Mouse (Mus musculus) heart, embryonic 10.5 days (tissue): ENCODE measurements around the gene Gsx2. TPM values are rescaled to one million over a fixed set of nuclear protein-coding genes. Genes with fewer than 3 reads are reported as not detected.

Experiments used
- DNase-seq: peaks from one replicate; pipeline ENCODE4 v3.0.0-alpha.2; 2017; ENCODE audit warnings: low spot score
- H3K27ac ChIP-seq: fragments of 300-500 bp; sonication (generic); 2 replicates; pipeline ENCODE4 v1.5.1; 2016; ENCODE audit warnings: mild to moderate bottlenecking
- H3K27me3 ChIP-seq: fragments of 300-500 bp; sonication (generic); 2 replicates; pipeline ENCODE4 v1.6.1; 2016; ENCODE audit warnings: mild to moderate bottlenecking; ENCODE audit not compliant: poor library complexity, insufficient read depth, severe bottlenecking
- H3K36me3 ChIP-seq: fragments of 300-500 bp; sonication (generic); 2 replicates; pipeline ENCODE4 v1.6.1; 2016; ENCODE audit warnings: mild to moderate bottlenecking, moderate library complexity
- H3K4me1 ChIP-seq: fragments of 300-500 bp; sonication (generic); 2 replicates; pipeline ENCODE4 v1.6.1; 2016; ENCODE audit warnings: mild to moderate bottlenecking
- H3K4me3 ChIP-seq: fragments of 300-500 bp; sonication (generic); 2 replicates; pipeline ENCODE4 v1.5.1; 2016; ENCODE audit warnings: mild to moderate bottlenecking, moderate library complexity
- H3K9me3 ChIP-seq: fragments of 300-500 bp; sonication (generic); 2 replicates; pipeline ENCODE4 v1.6.1; 2016; ENCODE audit warnings: mild to moderate bottlenecking, moderate library complexity
- WGBS: fragments of 180-500 bp; shearing (Covaris S2); methylation state at CpG from one replicate; pipeline ENCODE4 v1.1.7; 2016; 5-methylcytosine and 5-hydroxymethylcytosine counted together
- polyA plus RNA-seq: library from polyadenylated mRNA; unstranded; fragments of >200 nt; fragmentation: Nextera tagmentation; extraction: Ambion mirVana; gene quantifications from 2 replicates; pipeline ENCODE4 v1.2.1, GENCODE M21; 2016

Gsx2 gene
- polyA plus RNA-seq, 1 experiment from 2014 or later: not detected

GRCm38 (mm10) chr5:75083591-75084392 is 8.4 kb downstream of the Gsx2 start:
- WGBS: under 1% methylated on average over 27 of the region's 27 CpGs
- Histone ChIP-seq H3K27ac (no peak overlapping the region), H3K36me3 (no peaks in the 10 kb centered on the region), H3K4me3 (peak overlapping the region; percentile 31; the same call in 1 of the 2 replicates), H3K4me1 (peaks cover 14% of the 10 kb centered on the region), H3K9me3 (no peaks in the 10 kb centered on the region), H3K27me3 (peaks cover 99% of the 10 kb centered on the region)
- no peak for DNase-seq

DNA sequence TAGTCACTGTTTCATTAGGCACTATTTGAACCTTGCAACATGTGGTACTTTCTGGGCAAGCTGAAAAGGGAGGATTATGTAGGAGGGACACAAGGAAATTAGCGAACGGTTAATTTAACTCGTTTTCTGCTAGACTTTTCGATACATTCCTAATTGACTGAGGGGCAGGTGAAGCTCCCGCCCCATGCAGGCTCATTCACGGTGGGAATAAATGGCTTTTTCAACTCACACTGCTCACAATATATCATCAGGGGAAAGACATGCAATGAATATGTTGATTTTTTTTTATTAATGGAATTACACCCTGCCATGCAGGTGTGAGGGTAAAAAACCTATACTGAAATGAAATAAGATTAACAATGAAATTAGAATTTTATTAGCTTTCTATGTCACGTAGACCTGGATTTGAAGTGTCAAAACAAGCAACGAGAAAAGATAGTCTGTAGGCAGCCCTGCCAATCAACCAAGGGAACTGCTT is 9.0 kb downstream of the Gsx2 start:
- no peak overlapping the region for H3K27ac ChIP-seq
- no peaks in the 10 kb centered on the region for H3K9me3 ChIP-seq
- peaks cover 98% of the 10 kb centered on the region for H3K27me3 ChIP-seq
- no peaks in the 10 kb centered on the region for H3K36me3 ChIP-seq
- DNase-seq: no peak
- H3K4me1 ChIP-seq: peaks cover 14% of the 10 kb centered on the region
- WGBS: 1% methylated on average over 8 of the region's 8 CpGs
- H3K4me3 ChIP-seq: 0 out of 2 replicates have a peak overlapping the region, but pooled peaks have one; percentile 31

GRCm38 (mm10) chr5:75084871-75085520 is 9.6 kb downstream of the Gsx2 start:
- DNase-seq: no peak
- 0% methylated on average over 25 of the region's 25 CpGs for WGBS
- Histone ChIP-seq H3K36me3 (no peaks in the 10 kb centered on the region), H3K27ac (no peak overlapping the region), H3K4me3 (0 out of 2 replicates have a peak overlapping the region, but pooled peaks have one; percentile 13), H3K27me3 (peaks cover 92% of the 10 kb centered on the region), H3K4me1 (peaks cover 14% of the 10 kb centered on the region), H3K9me3 (no peaks in the 10 kb centered on the region)

DNA sequence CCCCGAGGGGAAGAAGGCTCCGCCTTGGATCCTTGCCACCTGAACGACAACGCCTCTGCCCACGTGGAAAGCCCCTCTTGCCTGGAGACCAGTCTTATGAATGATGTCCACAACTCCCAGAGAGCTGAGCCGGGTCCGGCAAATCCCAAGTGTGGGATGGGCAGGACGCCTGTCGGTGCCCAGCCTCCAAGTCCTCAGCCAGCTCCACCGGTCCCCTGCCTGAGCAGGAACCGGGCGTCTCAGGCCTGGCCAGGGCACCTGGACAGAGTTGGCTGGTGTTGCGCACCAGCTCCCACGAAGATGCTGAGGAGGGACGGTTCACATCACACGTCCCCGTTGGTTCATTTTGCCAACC is 10.1 kb downstream of the Gsx2 start:
- peaks cover 14% of the 10 kb centered on the region for H3K4me1 ChIP-seq
- no peak overlapping the region for H3K27ac ChIP-seq
- no peak for DNase-seq
- WGBS: 2% methylated on average over 17 of the region's 17 CpGs
- H3K27me3 ChIP-seq: peaks cover 87% of the 10 kb centered on the region
- no peaks in the 10 kb centered on the region for H3K36me3 ChIP-seq
- no peak overlapping the region for H3K4me3 ChIP-seq
- no peaks in the 10 kb centered on the region for H3K9me3 ChIP-seq

GRCm38 (mm10) chr5:75085906-75086305 is 10.5 kb downstream of the Gsx2 start:
- Histone ChIP-seq H3K36me3 (no peaks in the 10 kb centered on the region), H3K4me3 (no peak overlapping the region), H3K9me3 (no peaks in the 10 kb centered on the region), H3K4me1 (peaks cover 14% of the 10 kb centered on the region), H3K27me3 (peaks cover 83% of the 10 kb centered on the region), H3K27ac (no peak overlapping the region)
- no peak for DNase-seq
- 16% methylated on average over 4 of the region's 4 CpGs for WGBS

GRCm38 (mm10) chr5:75106511-75106910 is 31.1 kb downstream of the Gsx2 start:
- DNase-seq: no peak
- no peaks in the 10 kb centered on the region for H3K4me1 ChIP-seq
- 58% methylated on average over 3 of the region's 3 CpGs for WGBS
- H3K27ac ChIP-seq: no peak overlapping the region
- H3K4me3 ChIP-seq: no peak overlapping the region
- no peaks in the 10 kb centered on the region for H3K9me3 ChIP-seq
- H3K27me3 ChIP-seq: no peaks in the 10 kb centered on the region
- H3K36me3 ChIP-seq: no peaks in the 10 kb centered on the region

GRCm38 (mm10) chr5:75109368-75109767 is 34.0 kb downstream of the Gsx2 start:
- no peak overlapping the region for H3K4me3 ChIP-seq
- H3K4me1 ChIP-seq: no peaks in the 10 kb centered on the region
- no peak for DNase-seq
- no peaks in the 10 kb centered on the region for H3K9me3 ChIP-seq
- no peak overlapping the region for H3K27ac ChIP-seq
- H3K36me3 ChIP-seq: no peaks in the 10 kb centered on the region
- 30% methylated on average over 5 of the region's 5 CpGs for WGBS
- H3K27me3 ChIP-seq: no peaks in the 10 kb centered on the region; the same call in 1 of the 2 replicates

- no peak for DNase-seq
- Histone ChIP-seq H3K4me1 (no peaks in the 10 kb centered on the region), H3K27ac (no peak overlapping the region), H3K9me3 (no peaks in the 10 kb centered on the region), H3K36me3 (no peaks in the 10 kb centered on the region), H3K4me3 (no peak overlapping the region), H3K27me3 (peaks cover 5% of the 10 kb centered on the region; the same call in 1 of the 2 replicates)
- WGBS: 58% methylated on average over 5 of the region's 5 CpGs
Measured at GRCm38 (mm10) chr5:75111781-75112180, 36.4 kb downstream of the Gsx2 start.

DNA sequence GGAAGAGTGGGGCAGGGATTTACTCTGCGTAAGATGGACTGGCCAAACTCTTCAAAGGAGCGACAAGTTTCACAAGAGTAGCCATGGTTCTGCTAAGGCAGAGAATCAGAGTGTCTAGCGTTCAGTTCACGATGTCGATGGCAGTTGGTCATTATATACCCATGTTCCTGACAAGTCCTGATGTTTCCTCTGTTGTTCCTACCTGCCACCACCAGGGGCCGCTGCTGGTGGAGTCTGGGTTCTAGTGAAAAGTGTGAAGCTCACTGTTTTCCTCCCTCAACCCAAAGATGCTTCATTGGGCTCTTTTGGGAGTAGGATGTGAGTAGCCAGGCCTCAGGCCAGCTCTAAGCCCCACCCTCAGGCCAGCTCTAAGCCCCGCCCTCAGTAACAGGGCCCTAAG is 43.4 kb downstream of the Gsx2 start:
- DNase-seq: no peak
- Histone ChIP-seq H3K27me3 (0 out of 2 replicates have a peak, but pooled peaks cover 5% of the 10 kb centered on the region), H3K27ac (no peak overlapping the region), H3K4me3 (no peak overlapping the region), H3K9me3 (no peaks in the 10 kb centered on the region), H3K36me3 (no peaks in the 10 kb centered on the region), H3K4me1 (no peaks in the 10 kb centered on the region)
- 60% methylated on average over 7 of the region's 7 CpGs for WGBS

GRCm38 (mm10) chr5:75121646-75122045 is 46.2 kb downstream of the Gsx2 start:
- 42% methylated on average over 5 of the region's 5 CpGs for WGBS
- DNase-seq: no peak
- no peaks in the 10 kb centered on the region for H3K27me3 ChIP-seq
- H3K4me1 ChIP-seq: no peaks in the 10 kb centered on the region
- H3K27ac ChIP-seq: no peak overlapping the region
- H3K9me3 ChIP-seq: no peaks in the 10 kb centered on the region
- no peaks in the 10 kb centered on the region for H3K36me3 ChIP-seq
- no peak overlapping the region for H3K4me3 ChIP-seq

Other genes starting within 250 kb of the Gsx2 start
- 24.5 and 37.8 TPM in 2 replicates for gene Chic2, start 30.8 kb upstream of the Gsx2 start, polyA plus RNA-seq
- gene Pdgfra, start 76.7 kb downstream of the Gsx2 start, polyA plus RNA-seq: 23.8 and 37.4 TPM in 2 replicates